Mouse (Mus musculus) yolk sac, embryonic 10.5 days (tissue): Measurements from ENCODE around the gene Ube2m.
A peak's percentile ranks its signal among the peaks of the same experiment; 100 is the strongest.

Source experiments
- DNase-seq: peaks from one replicate; pipeline ENCODE4 v3.0.0-alpha.2; 2017; ENCODE audit warnings: low spot score

The Ube2m gene

DNA sequence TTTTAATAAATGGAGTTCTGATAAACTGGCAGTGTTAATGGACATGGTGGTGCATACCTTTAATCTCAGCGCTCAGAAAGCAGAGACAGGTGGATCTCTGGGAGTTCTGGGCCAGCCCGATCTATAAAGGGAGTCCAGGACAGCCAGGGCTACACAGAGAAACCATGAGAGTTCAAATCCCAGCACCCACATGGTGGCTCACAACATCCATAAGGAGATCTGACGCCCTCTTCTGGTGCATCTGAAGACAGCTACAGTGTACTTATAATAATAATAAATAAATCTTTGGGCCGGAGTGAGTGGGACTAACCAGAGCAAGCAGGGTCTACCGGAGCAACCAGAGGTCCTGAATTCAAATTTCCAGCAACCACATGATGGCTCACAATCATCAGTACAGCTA, 34.7 kb downstream of the Ube2m start:
- no peak for DNase-seq

DNA sequence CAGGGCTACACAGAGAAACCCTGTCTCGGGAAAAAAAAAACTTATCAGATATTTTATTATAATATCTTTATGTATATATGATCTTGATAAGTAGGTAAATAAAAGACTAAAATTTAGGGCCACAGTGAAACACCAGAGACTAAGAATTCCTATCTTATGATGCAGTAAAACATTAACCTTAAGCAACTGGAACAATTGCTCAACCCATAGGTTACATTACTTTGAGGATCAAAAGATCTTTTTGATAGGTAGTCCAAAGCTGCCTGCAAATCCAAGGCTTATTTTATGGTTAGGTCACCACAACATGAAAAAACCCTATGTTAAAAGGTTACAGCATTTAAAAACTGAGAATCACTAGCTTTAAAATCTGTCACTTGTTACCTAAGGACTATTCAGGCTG, 36.5 kb downstream of the Ube2m start:
- no peak for DNase-seq

DNA sequence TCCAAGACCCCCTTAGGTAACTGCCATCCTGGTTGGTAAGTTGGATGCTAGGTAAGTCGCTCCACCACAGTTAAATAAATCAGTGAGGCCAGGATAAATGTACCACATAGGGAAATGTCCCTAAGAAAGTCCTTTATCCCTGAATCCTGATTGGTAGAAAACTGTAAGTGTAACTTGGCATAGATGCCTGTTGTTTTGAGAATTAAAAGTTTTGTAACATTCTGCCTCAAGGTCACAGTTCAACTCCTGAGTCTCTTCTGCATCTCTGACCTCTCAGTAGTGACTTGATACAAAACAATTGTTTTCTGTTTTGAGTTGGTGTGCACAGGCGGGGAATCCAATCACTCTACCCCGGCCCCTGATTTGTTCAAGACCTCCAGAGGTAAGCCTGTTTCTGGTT, 39.2 kb downstream of the Ube2m start, which contains the start of gene Trim28:
TSS of gene Trim28 (plus strand) at position 264 of the 400 bp plus-strand sequence.
- DNase-seq, result no peak

DNA sequence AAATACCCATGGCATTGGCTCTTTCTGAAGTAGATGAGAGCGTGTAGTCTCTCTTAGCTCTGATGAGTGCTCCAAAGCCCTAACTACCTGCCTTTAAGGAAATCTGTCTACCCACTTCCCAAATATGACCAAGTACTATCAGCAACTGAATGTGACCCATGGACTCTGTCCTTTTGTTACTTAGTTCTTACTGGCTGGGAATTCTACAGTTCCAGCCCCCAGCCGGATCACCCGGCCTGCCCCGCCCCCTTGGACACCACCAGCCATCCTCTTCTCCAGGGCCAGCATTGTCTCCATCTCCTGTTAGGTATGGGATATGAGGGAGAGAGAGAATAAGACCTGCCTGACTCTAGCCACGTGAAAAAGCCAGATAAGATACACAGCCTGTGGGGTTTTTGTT, 40.0 kb downstream of the Ube2m start, which contains the start of gene Slc27a5:
TSS of gene Slc27a5 (minus strand) at position 140 of the 400 bp plus-strand sequence.
- peak; percentile 27 for DNase-seq

DNA sequence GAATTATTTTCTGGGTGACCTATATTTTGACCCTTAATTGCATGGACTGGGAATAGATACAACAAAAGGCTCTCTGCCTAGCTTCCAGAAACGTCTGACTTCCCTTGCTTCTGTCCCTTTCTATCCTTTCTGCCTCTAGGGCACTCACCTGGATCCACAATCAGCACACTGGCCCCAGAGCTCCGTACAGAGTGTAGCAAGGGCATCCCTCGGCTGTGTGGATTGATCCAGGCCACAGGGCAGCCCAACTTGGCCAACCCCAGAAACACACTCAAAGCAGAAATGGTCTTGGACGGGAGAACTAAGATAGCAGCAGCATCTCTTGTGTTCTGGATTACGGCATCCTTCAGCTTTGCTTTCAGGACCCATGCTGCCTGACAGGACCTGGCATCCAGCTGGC, 40.8 kb downstream of the Ube2m start:
- DNase-seq, result no peak

DNA sequence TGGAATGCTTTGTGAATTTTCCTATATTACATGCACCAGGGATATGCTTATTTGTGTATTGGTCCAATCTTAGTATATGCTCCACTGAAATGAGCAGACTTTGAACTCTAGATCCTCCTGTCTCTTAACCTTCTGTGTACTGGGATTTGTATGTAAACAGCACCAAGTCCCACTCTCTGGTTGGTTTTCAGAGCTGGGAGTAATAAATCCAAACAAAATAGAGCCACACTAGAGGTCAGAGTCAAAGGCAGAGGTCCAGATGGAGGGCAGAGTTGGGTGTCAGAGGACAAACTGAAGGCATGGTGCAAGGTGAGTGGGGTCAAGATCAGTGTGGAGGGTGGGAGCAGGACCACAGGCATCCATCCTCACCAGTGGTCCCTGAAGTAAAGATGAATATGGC, 42.2 kb downstream of the Ube2m start:
- DNase-seq, result no peak

DNA sequence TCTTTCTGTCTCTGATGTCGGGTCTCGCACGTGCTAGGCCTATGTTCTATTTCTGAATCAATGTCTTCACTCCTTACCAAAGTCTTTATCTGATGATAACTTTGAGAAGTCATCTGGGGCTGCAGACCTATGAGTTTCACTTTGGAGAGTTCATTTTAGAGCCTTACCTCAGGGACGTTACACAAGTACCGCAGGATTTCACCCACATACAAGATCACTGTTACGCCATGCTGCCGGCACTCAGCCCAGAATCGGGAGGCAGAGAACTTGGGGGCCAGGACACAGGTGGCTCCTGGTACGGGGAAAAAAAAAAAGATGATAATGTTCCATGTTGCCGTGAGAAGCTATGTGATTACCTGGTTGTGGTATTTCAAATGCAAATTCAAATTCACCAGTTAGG, 44.9 kb downstream of the Ube2m start:
- no peak for DNase-seq

DNA sequence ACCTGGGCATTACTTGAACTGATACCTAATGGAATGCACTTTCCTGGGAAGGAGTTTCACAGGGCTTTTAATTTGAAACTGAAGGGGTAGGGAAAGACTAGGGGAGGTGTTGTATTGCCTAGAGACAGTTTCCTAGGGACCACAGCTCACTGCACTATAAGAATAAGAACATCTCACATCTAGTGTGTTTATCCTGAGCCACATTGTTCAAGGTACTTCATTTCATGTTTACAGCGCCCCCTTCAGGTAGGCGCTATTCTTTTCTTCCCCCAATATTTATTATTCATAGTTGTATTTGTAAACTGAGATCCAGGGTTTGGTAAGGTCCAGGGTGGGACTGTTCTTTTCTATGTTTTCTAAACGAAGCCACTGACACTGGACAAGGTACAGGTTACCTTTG, 45.9 kb downstream of the Ube2m start:
- DNase-seq, result no peak

DNA sequence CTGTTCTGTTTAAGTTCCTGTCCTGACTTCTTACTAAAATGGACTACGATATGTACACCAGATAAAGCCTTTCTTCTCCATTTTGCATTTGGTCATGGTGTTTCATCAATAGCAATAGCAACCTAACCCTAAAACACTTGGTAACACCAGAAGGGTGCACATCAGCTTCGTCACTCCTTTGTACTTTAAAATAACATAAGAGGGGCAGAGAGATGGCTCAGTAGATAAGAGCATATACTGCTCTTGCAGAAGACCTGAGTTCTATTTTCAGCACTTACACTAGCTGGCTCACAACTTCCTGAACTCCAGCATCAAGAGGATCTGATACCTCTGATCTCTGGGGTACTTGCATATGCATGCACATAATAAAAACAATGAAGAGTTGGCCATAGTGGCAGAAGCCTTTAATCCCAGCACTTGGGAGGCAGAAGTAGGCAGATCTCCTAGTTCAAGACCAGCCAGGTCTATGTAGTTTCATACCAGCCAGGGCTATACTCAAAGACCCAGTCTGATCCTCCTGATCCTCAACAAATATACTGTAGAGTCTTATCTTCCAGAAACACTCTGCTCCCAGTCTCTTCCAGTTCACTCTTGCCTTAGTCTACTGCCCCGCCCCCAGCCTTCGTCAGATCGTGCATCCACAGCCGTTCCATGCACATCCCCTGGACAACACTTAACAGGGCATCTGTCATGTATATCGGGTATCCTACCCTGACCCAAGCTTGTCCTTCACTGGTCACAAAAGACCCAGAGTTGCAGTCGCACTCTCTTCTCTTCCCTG, 50.5 kb downstream of the Ube2m start:
- no peak for DNase-seq

DNA sequence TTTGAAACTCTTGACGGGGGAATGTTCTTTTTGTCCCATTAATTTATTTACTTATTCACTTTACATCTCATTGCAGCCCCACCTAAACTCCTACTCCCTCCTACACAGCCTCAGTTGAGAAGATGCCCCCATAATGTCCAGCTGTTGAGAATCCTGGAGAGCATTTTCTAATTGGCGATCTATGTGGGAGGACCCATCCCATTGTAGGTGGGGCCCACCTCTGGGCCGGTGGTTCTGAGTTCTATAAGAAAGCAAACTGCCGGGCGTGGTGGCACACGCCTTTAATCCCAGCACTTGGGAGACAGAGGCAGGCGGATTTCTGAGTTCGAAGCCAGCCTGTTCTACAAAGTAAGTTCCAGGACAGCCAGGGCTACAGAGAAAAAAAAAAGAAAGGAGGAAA, 51.2 kb downstream of the Ube2m start:
- no peak for DNase-seq

DNA sequence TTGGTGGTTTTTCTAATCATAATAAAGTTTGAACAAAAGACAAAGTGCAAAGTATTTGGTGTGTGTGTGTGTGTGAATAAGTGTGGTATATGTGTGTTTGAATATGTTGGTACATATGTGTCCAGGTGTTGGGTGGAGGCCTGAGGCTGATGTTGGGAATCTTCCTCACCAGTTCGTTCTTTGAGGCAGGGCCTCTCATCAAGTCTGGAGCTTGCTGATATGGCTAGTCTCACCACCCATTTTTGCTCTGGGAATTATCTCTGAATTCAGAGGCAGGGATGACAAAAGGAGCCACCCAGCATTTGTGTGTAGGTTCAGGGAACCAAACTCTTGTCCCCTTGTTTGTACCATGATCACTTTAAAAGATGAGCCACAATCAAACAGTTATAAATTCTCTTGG, 52.4 kb downstream of the Ube2m start:
- DNase-seq, result no peak
